ENCODE assay signal across 26 mouse cellular contexts in genomic region chr14:83008549-83008948, GRCm38 (mm10).
DNase-seq lines count a peak whose midpoint lies in the region; ATAC-seq and TF ChIP-seq lines count a peak whose summit lies in the region.
"Had no signal": no experiment of that assay in that cellular context is flagged by ENCODE, and none has a peak within 500 bp of the region (broad histone marks: within the 10 kb centered on the region; RNA-seq: fewer than 3 reads in every experiment).

No protein-coding gene starts in this region.

- ATAC-seq in midbrain, embryonic 12.5 days (ENCODE audit: low FRiP score, low read depth) = 0 out of 2 replicates have a peak, but pooled peaks have one; percentile 30
- no peak for ATAC-seq in midbrain, embryonic 14.5 days (ENCODE audit: low FRiP score, low TSS enrichment)
- ATAC-seq: activated CD4-positive, CD25-positive, alpha-beta regulatory T cell, adult 4 months; CD4-positive, CD25-positive, alpha-beta regulatory T cell, adult 4 months; intestine, embryonic 15.5 days had no signal

- H3K4me3 ChIP-seq in midbrain, embryonic 12.5 days = no peak overlapping the region
- no peak overlapping the region for H3K4me3 ChIP-seq in midbrain, embryonic 14.5 days (replicated peaks; ENCODE audit: low read depth, low read length)
- H3K4me3 ChIP-seq in layer of hippocampus, adult 2 months = no peak overlapping the region
- H3K4me3 ChIP-seq: embryonic facial prominence, embryonic 12.5 days; forebrain, embryonic 12.5 days; heart, embryonic 10.5 days; hindbrain, embryonic 12.5 days; intestine, embryonic 15.5 days had no signal

- no peaks in the 10 kb centered on the region for H3K36me3 ChIP-seq in midbrain, embryonic 12.5 days
- no peaks in the 10 kb centered on the region for H3K36me3 ChIP-seq in midbrain, embryonic 14.5 days (ENCODE audit: control insufficient read depth, insufficient read depth, low read length)
- H3K36me3 ChIP-seq: embryonic facial prominence, embryonic 12.5 days; forebrain, embryonic 12.5 days; heart, embryonic 10.5 days; hindbrain, embryonic 12.5 days; intestine, embryonic 15.5 days had no signal

- H3K27me3 ChIP-seq in midbrain, embryonic 12.5 days = no peaks in the 10 kb centered on the region
- no peaks in the 10 kb centered on the region for H3K27me3 ChIP-seq in midbrain, embryonic 14.5 days (ENCODE audit: control insufficient read depth, insufficient read depth, low read length)
- H3K27me3 ChIP-seq: embryonic facial prominence, embryonic 12.5 days; forebrain, embryonic 12.5 days; hindbrain, embryonic 12.5 days; intestine, embryonic 15.5 days had no signal

- H3K4me2 ChIP-seq in midbrain, embryonic 12.5 days (replicated peaks) = no peak overlapping the region
- no peak overlapping the region for H3K4me2 ChIP-seq in midbrain, embryonic 14.5 days (ENCODE audit: low read length)
- H3K4me2 ChIP-seq: embryonic facial prominence, embryonic 12.5 days; forebrain, embryonic 12.5 days; hindbrain, embryonic 12.5 days; intestine, embryonic 15.5 days had no signal

- TF ChIP-seq CTCF in layer of hippocampus, adult 2 months (conservative IDR thresholded peaks at IDR 0.05) = no peak

- no peaks in the 10 kb centered on the region for H3K9me3 ChIP-seq in midbrain, embryonic 12.5 days
- H3K9me3 ChIP-seq in midbrain, embryonic 14.5 days (ENCODE audit: control insufficient read depth, low read length) = no peaks in the 10 kb centered on the region
- H3K9me3 ChIP-seq: embryonic facial prominence, embryonic 12.5 days; forebrain, embryonic 12.5 days; heart, embryonic 10.5 days; hindbrain, embryonic 12.5 days; intestine, embryonic 15.5 days had no signal

- no peak overlapping the region for H3K27ac ChIP-seq in midbrain, embryonic 12.5 days (replicated peaks)
- no peak overlapping the region for H3K27ac ChIP-seq in midbrain, embryonic 14.5 days (replicated peaks; ENCODE audit: low read depth, low read length)
- H3K27ac ChIP-seq in layer of hippocampus, adult 2 months = no peak overlapping the region
- H3K27ac ChIP-seq: embryonic facial prominence, embryonic 12.5 days; forebrain, embryonic 12.5 days; heart, embryonic 10.5 days; hindbrain, embryonic 12.5 days; intestine, embryonic 15.5 days had no signal

- H3K4me1 ChIP-seq in midbrain, embryonic 12.5 days = peaks cover 2% of the 10 kb centered on the region; the same call in 1 of the 2 replicates
- no peaks in the 10 kb centered on the region for H3K4me1 ChIP-seq in midbrain, embryonic 14.5 days (ENCODE audit: control insufficient read depth, insufficient read depth, low read length)
- H3K4me1 ChIP-seq: embryonic facial prominence, embryonic 12.5 days; heart, embryonic 10.5 days; hindbrain, embryonic 12.5 days; intestine, embryonic 15.5 days had no signal

- peak; percentile 11 for DNase-seq in embryo, embryonic 10 days (ENCODE audit: low spot score)
- no peak for DNase-seq in embryo, embryonic 9.5 days (ENCODE audit: extremely low spot score)
- no peak for DNase-seq in midbrain, embryonic 14.5 days
- DNase-seq in brain, adult 2 months (ENCODE audit: low read depth, low spot score) = peak; percentile 1
- no peak for DNase-seq in layer of hippocampus, adult 2 months (ENCODE audit: low spot score in 2 of 2)
- no peak for DNase-seq in kidney, adult 9 months
- no peak for DNase-seq in adrenal gland, postnatal 25 days
- DNase-seq: adrenal gland, adult 2 months; adrenal gland, postnatal 36 days; B cell, adult 2 months; cerebellum, adult 11-12 months; cerebellum, adult 9-10 months; cerebellum, postnatal 25 days; gastrocnemius, postnatal 10 days; heart, adult 18-20 months; heart, postnatal 10 days; heart, postnatal 4 days; kidney, adult 18-20 months had no signal

- H3K9ac ChIP-seq in midbrain, embryonic 12.5 days (replicated peaks) = no peak overlapping the region
- no peak overlapping the region for H3K9ac ChIP-seq in midbrain, embryonic 14.5 days (replicated peaks; ENCODE audit: low read length)
- H3K9ac ChIP-seq: embryonic facial prominence, embryonic 12.5 days; forebrain, embryonic 12.5 days; hindbrain, embryonic 12.5 days; intestine, embryonic 15.5 days had no signal

Comparison
In these comparisons a context has a peak if more than half of its experiments do, and no peak if none do; other contexts are left out.
1. DNase-seq: peak in embryo, embryonic 10 days (single experiment) and brain, adult 2 months (single experiment); none in embryo, embryonic 9.5 days (single experiment), midbrain, embryonic 14.5 days (single experiment), layer of hippocampus, adult 2 months (0 of 2), kidney, adult 9 months (single experiment) and adrenal gland, postnatal 25 days (single experiment).